Mouse (Mus musculus): Measurements from ENCODE around the gene Pcp4l1.

Pcp4l1 gene

GRCm38 (mm10) chr1:171221281-171222193, 25.5 kb upstream of the Pcp4l1 start:
- DNase-seq (ENCODE audit: low spot score in 2 of 2): peak in 1 of 2 experiments; percentile 28

- peak; percentile 93 to 94 for DNase-seq (ENCODE audit: low spot score in 2 of 2)
Observed at GRCm38 (mm10) chr1:171220871-171221270, 24.8 kb upstream of the Pcp4l1 start.

GRCm38 (mm10) chr1:171216241-171216955, 20.3 kb upstream of the Pcp4l1 start:
- no peak for DNase-seq (ENCODE audit: low spot score in 2 of 2)

GRCm38 (mm10) chr1:171213801-171214496, 17.9 kb upstream of the Pcp4l1 start, which contains the start of gene Nr1i3:
Nr1i3 (plus strand) TSS chr1:171213970.
- no peak for DNase-seq (ENCODE audit: low spot score in 2 of 2)

- no peak for DNase-seq (ENCODE audit: low spot score in 2 of 2)
Observed at GRCm38 (mm10) chr1:171212854-171213253, 16.8 kb upstream of the Pcp4l1 start.

GRCm38 (mm10) chr1:171209409-171209808, 13.3 kb upstream of the Pcp4l1 start:
- no peak for DNase-seq (ENCODE audit: low spot score in 2 of 2)

- no peak for DNase-seq (ENCODE audit: low spot score in 2 of 2)
Observed at GRCm38 (mm10) chr1:171205704-171206493, 9.8 kb upstream of the Pcp4l1 start.

- no peak for DNase-seq (ENCODE audit: low spot score in 2 of 2)
Observed at GRCm38 (mm10) chr1:171204249-171204644, 8.2 kb upstream of the Pcp4l1 start.

GRCm38 (mm10) chr1:171203471-171204248, 7.6 kb upstream of the Pcp4l1 start:
- no peak for DNase-seq (ENCODE audit: low spot score in 2 of 2)

- DNase-seq (ENCODE audit: low spot score in 2 of 2): no peak
Observed at GRCm38 (mm10) chr1:171200769-171201168, 4.7 kb upstream of the Pcp4l1 start.

- no peak for DNase-seq (ENCODE audit: low spot score in 2 of 2)
Observed at GRCm38 (mm10) chr1:171199532-171199931, 3.5 kb upstream of the Pcp4l1 start.

- DNase-seq (ENCODE audit: low spot score in 2 of 2): no peak
Observed at GRCm38 (mm10) chr1:171195046-171195822, 834 bp downstream of the Pcp4l1 start.

GRCm38 (mm10) chr1:171193911-171194830, 1.9 kb downstream of the Pcp4l1 start:
- DNase-seq (ENCODE audit: low spot score in 2 of 2): no peak

GRCm38 (mm10) chr1:171193093-171193840, 2.8 kb downstream of the Pcp4l1 start:
- DNase-seq (ENCODE audit: low spot score in 2 of 2): peak in 1 of 2 experiments; percentile 9

- no peak for DNase-seq (ENCODE audit: low spot score in 2 of 2)
Observed at GRCm38 (mm10) chr1:171192283-171192682, 3.8 kb downstream of the Pcp4l1 start.

- DNase-seq (ENCODE audit: low spot score in 2 of 2): no peak
Observed at GRCm38 (mm10) chr1:171190832-171191231, 5.2 kb downstream of the Pcp4l1 start.

GRCm38 (mm10) chr1:171189476-171190114, 6.5 kb downstream of the Pcp4l1 start:
- DNase-seq (ENCODE audit: low spot score in 2 of 2): peak in 1 of 2 experiments; percentile 10
